Mouse (Mus musculus) liver, postnatal 0 days (tissue): Measurements from ENCODE around the gene Pkm.

Source experiments
- CTCF ChIP-seq: sonication (generic); IDR thresholded peaks from 2 replicates; pipeline ENCODE4 v1.5.1; 2016; ENCODE audit warnings: antibody characterized with exemption, low read depth
- EP300 ChIP-seq: IDR thresholded peaks from 2 replicates; pipeline ENCODE4 v1.6.1; 2016; ENCODE audit warnings: antibody characterized with exemption, low read depth, mild to moderate bottlenecking

DNA sequence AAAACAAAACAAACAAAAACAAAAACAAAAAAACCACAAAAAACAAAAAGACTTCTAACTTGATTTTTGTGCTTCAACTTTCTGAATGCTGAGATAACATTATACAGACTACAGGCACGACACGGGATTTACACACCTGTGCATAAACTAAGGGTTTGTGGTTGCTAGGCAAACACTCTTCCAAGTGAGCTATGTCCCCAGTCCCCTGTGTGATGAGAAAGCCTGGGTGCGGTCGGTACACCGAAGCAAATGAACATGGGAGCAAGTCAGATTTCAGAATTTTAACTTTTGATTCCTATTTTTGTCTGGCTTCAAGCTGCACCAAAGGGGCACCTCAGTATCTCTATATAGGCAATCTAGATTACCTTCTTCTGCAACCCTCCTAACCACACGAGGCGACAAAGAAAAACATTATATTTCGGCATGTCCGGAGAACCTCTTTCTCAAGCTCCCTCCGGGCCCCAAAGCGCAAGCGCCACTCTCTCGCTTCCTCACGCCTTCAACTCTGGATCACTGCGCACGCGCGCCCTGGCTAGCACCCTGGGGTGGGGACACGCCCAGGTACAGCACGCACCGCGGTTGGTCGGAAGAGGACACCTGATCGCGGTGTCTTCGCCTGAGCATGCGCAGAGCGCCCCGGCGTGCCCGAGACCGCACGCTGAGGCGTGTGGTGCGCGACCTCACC lies 39.4 kb upstream of the Pkm start, which contains the start of gene Parp6:
- TF ChIP-seq CTCF (no peak; the same call in 1 of the 2 replicates), EP300 (no peak)
